Mouse (Mus musculus): ENCODE data around the gene Hikeshi. TPM values are rescaled to one million over a fixed set of nuclear protein-coding genes. Genes with fewer than 3 reads are reported as not detected.

Hikeshi gene
- total RNA-seq, 1 experiment: 127 TPM

- TF ChIP-seq ZC3H11A (IDR thresholded peaks at IDR 0.05; ENCODE audit: borderline replicate concordance, low read depth, low read length) (0 out of 2 replicates have a peak, but pooled peaks have one; percentile 36), HCFC1 (IDR thresholded peaks at IDR 0.05; ENCODE audit: borderline replicate concordance, insufficient read depth, low read length) (no peak)
- H3K27ac ChIP-seq (ENCODE audit: insufficient read depth, low read depth, low read length, poor library complexity, severe bottlenecking): no peak overlapping the region
- peak; percentile 75 for DNase-seq (ENCODE audit: low read depth, low spot score)
- no peak overlapping the region for H3K9ac ChIP-seq (ENCODE audit: insufficient read depth, low read depth, low read length, poor library complexity, severe bottlenecking)
- H3K4me1 ChIP-seq (ENCODE audit: control insufficient read depth in 2 of 2, insufficient read depth in 2 of 2, low read length in 2 of 2, poor library complexity in 1 of 2): peaks cover 5 to 6% of the 10 kb centered on the region in 2 experiments; a peak in 2 of 4 replicates
- in situ Hi-C loops (cut with MboI; ENCODE audit: low sequenced_read_pairs in 2 of 2, unreplicated experiment in 2 of 2): no loop called here
- no peak overlapping the region for H3K4me3 ChIP-seq (ENCODE audit: insufficient read depth in 1 of 2, low read depth in 1 of 2, low read length in 2 of 2, poor library complexity in 1 of 2, severe bottlenecking in 1 of 2)
- no peaks in the 10 kb centered on the region for H3K9me3 ChIP-seq (ENCODE audit: control insufficient read depth, insufficient read depth, low read depth, low read length)
- H3K36me3 ChIP-seq (ENCODE audit: control insufficient read depth, insufficient read depth, low read length, poor library complexity, severe bottlenecking): no peaks in the 10 kb centered on the region
Measured at GRCm38 (mm10) chr7:89907950-89908349, 33.1 kb downstream of the Hikeshi start.

- H3K9ac ChIP-seq (ENCODE audit: insufficient read depth, low read depth, low read length, poor library complexity, severe bottlenecking): no peak within 1 kb of the TSS
- H3K4me1 ChIP-seq (ENCODE audit: control insufficient read depth in 2 of 2, insufficient read depth in 2 of 2, low read length in 2 of 2, poor library complexity in 1 of 2): peaks cover 6% of the 10 kb centered on the region in 2 experiments; a peak in 2 of 4 replicates
- in situ Hi-C loops (cut with MboI; ENCODE audit: low sequenced_read_pairs in 2 of 2, unreplicated experiment in 2 of 2): no loop called here
- DNase-seq (ENCODE audit: low read depth, low spot score): peak; percentile 39
- H3K9me3 ChIP-seq (ENCODE audit: control insufficient read depth, insufficient read depth, low read depth, low read length): no peaks in the 10 kb centered on the region
- no peak within 1 kb of the TSS for H3K27ac ChIP-seq (ENCODE audit: insufficient read depth, low read depth, low read length, poor library complexity, severe bottlenecking)
- TF ChIP-seq MAFK (IDR thresholded peaks at IDR 0.05; ENCODE audit: insufficient read depth, low read depth, low read length) (no peak), CHD2 (IDR thresholded peaks at IDR 0.05; ENCODE audit: low read depth, low read length) (no peak)
- no peak within 1 kb of the TSS for H3K4me3 ChIP-seq (ENCODE audit: insufficient read depth in 1 of 2, low read depth in 1 of 2, low read length in 2 of 2, poor library complexity in 1 of 2, severe bottlenecking in 1 of 2)
- H3K36me3 ChIP-seq (ENCODE audit: control insufficient read depth, insufficient read depth, low read length, poor library complexity, severe bottlenecking): no peaks in the 10 kb centered on the region
Measured at GRCm38 (mm10) chr7:89903442-89904343, 37.3 kb downstream of the Hikeshi start, which contains the start of gene Ccdc81. Gene Ccdc81, minus strand, starts transcription at chr7:89903629.

GRCm38 (mm10) chr7:89903007-89903406, 38.0 kb downstream of the Hikeshi start:
- DNase-seq (ENCODE audit: low read depth, low spot score): no peak
- peaks cover 6% of the 10 kb centered on the region in 2 experiments; a peak in 2 of 4 replicates for H3K4me1 ChIP-seq (ENCODE audit: control insufficient read depth in 2 of 2, insufficient read depth in 2 of 2, low read length in 2 of 2, poor library complexity in 1 of 2)
- H3K9ac ChIP-seq (ENCODE audit: insufficient read depth, low read depth, low read length, poor library complexity, severe bottlenecking): no peak overlapping the region
- H3K9me3 ChIP-seq (ENCODE audit: control insufficient read depth, insufficient read depth, low read depth, low read length): no peaks in the 10 kb centered on the region
- no peak overlapping the region for H3K4me3 ChIP-seq (ENCODE audit: insufficient read depth in 1 of 2, low read depth in 1 of 2, low read length in 2 of 2, poor library complexity in 1 of 2, severe bottlenecking in 1 of 2)
- TF ChIP-seq MAFK (IDR thresholded peaks at IDR 0.05; ENCODE audit: insufficient read depth, low read depth, low read length): no peak
- TF ChIP-seq ZC3H11A (IDR thresholded peaks at IDR 0.05; ENCODE audit: borderline replicate concordance, low read depth, low read length): no peak
- no peak for TF ChIP-seq CHD2 (IDR thresholded peaks at IDR 0.05; ENCODE audit: low read depth, low read length)
- no peak for TF ChIP-seq ZNF384 (IDR thresholded peaks at IDR 0.05; ENCODE audit: low read depth, low read length)
- TF ChIP-seq HCFC1 (IDR thresholded peaks at IDR 0.05; ENCODE audit: borderline replicate concordance, insufficient read depth, low read length): no peak
- no peaks in the 10 kb centered on the region for H3K36me3 ChIP-seq (ENCODE audit: control insufficient read depth, insufficient read depth, low read length, poor library complexity, severe bottlenecking)
- in situ Hi-C loops (cut with MboI; ENCODE audit: low sequenced_read_pairs in 2 of 2, unreplicated experiment in 2 of 2): no loop called here
- H3K27ac ChIP-seq (ENCODE audit: insufficient read depth, low read depth, low read length, poor library complexity, severe bottlenecking): no peak overlapping the region

GRCm38 (mm10) chr7:89891856-89892255, 49.1 kb downstream of the Hikeshi start:
- peak; percentile 51 for DNase-seq (ENCODE audit: low read depth, low spot score)

More at GRCm38 (mm10) chr7:89891856-89892255, 49.1 kb downstream of the Hikeshi start:
- TF ChIP-seq ZC3H11A (IDR thresholded peaks at IDR 0.05; ENCODE audit: borderline replicate concordance, low read depth, low read length) (peak; percentile 45; the same call in 1 of the 2 replicates), CHD2 (IDR thresholded peaks at IDR 0.05; ENCODE audit: low read depth, low read length) (no peak)
- H3K4me3 ChIP-seq (ENCODE audit: insufficient read depth in 1 of 2, low read depth in 1 of 2, low read length in 2 of 2, poor library complexity in 1 of 2, severe bottlenecking in 1 of 2): no peak overlapping the region
- H3K4me1 ChIP-seq (ENCODE audit: control insufficient read depth in 2 of 2, insufficient read depth in 2 of 2, low read length in 2 of 2, poor library complexity in 1 of 2): peaks cover 0 to 2% of the 10 kb centered on the region in 2 experiments; a peak in 1 of 4 replicates
- no peak overlapping the region for H3K27ac ChIP-seq (ENCODE audit: insufficient read depth, low read depth, low read length, poor library complexity, severe bottlenecking)
- no peak overlapping the region for H3K9ac ChIP-seq (ENCODE audit: insufficient read depth, low read depth, low read length, poor library complexity, severe bottlenecking)
- no peaks in the 10 kb centered on the region for H3K9me3 ChIP-seq (ENCODE audit: control insufficient read depth, insufficient read depth, low read depth, low read length)
- no peaks in the 10 kb centered on the region for H3K36me3 ChIP-seq (ENCODE audit: control insufficient read depth, insufficient read depth, low read length, poor library complexity, severe bottlenecking)
- in situ Hi-C loops (cut with MboI; ENCODE audit: low sequenced_read_pairs in 2 of 2, unreplicated experiment in 2 of 2): no loop called here

Measured in ES-E14 (cell line).